Mouse (Mus musculus) Muller cell, postnatal 12 days (primary cell): Measurements from ENCODE around the gene Pdlim7.

Experiments
- DNase-seq: peaks from one replicate; pipeline ENCODE4 v3.0.0-alpha.2; 2015; ENCODE audit errors: inconsistent ontology term

Gene Pdlim7

DNA sequence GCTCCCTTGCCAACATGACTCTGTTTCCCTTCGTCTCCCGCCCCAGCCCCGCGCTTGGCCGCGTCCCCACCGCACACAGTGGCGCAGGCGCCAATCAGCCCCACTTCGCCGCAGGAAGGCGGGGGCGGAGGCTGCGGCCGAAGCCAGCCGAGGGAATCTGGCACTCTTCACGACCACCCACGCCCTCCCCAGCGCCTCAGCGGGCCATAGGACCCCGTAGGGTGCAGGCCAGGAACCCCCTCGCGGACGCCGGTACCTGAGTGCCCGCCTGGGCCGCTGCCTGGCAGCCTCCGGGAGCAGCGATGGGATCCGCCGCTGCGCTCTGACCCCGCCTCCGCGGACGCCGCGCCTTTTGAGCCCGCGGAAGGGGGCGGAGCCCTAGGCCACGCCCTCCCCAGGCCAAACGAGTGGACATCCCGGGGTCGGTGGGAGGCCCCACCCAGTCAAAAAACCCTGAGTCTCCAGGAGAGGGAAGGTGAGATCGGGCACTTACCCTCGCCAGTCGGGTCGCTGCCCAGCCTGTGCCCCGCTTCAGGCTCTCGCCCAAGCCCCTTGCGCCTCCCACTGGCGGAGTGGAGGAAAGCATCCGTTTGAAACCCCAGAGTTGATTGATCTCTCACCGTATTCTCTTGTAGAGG lies at the start of gene Pdlim7:
TSS of gene Pdlim7 (minus strand) at position 566 of the 638 bp plus-strand sequence.
- peak; percentile 98 for DNase-seq

DNA sequence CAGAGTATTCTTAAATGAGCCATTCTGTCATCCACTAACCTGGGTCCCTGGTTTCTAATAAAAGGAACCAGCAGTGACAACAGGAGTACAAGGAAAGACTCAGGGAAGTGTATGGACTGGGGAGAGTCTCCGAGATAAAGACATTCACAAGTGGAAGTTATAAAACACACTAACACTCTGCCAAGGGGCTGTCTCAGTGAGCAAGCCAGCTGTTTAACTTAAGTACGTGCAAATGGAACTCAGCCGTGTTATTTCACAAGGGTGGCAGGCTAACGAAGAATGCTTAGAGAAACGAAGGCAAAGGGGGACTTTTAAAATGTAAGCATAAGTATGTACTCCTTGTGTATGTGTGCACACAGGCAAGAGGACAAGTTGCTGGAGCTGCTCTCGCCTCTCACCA lies 44.0 kb upstream of the Pdlim7 start:
- DNase-seq, result no peak

DNA sequence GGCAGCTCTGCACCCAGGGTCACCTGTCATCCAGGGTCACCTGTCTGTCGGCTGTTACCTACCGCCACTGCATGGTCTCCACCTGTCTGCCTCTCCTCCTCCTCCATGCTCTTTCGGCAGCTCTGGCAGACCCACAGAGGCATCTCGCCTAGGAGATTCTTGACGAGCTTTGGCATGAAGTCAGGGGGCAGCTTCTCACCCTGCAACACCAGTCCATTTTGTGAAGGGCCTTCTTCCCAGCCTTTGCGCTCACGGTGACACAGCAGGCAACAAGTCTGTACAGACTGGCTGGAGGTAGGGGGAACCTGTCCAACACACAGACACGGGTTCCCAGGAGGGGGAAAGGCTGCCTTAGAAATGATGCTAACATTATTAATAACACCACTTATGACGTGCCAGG lies 42.4 kb upstream of the Pdlim7 start:
- DNase-seq, result no peak

DNA sequence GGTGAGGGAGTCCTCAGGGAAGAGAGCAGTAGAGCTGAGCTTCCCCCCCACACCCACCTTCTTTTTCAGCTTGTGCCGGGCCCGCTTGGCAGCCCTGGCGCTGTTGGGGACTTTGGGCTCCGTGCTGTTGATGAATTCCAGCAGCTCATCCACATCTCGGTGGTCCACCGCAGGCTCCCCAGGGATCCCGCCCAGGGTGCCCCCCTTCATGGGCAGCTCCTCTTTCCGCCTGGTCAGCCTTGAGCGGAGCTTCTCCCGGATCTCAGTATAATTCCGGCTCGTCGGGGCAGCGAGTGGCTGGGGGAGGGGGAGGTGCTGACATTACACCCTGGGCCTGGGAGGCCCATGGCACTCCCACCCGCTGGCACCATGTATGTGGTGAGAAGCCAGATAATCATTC lies 35.6 kb upstream of the Pdlim7 start:
- DNase-seq, result no peak

DNA sequence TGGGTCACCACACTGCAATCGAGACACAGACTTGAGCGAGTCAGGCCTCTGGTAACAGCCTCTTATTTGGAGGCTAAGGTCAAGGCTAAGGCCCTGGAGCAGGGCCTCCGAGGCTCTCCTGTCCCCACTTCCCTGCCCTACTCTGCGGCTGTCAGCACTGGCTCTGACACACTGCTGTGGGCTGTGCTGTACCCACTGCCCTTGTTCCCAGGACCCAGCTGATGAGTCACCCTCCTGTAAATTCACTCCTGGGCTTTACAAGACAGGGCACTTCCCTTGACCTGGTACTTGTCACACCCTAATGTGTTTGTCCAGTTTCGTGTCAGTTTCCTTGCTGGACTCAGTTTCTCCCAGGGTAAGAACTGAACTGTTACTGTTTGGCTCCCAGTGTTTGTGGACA lies 35.0 kb upstream of the Pdlim7 start:
- DNase-seq, result no peak

DNA sequence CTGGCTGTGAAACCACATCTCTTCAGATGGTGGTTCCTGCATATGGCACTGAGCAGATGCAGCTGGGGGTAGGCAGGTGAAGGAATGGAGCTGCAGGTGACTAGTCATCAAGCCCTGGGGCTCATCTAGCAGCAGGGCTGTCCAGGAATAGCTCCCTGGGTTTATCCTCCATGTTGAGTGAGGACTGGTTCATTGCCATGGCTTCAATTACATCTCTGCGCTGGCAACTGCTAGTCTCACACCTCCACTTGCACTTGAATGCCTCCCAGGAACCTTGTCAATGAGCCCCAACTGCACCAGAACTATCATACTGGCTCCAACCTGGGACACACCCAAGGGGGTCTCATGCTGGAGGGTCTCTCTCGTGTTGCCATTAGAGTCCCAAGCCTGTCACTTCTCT lies 34.4 kb upstream of the Pdlim7 start:
- no peak for DNase-seq

DNA sequence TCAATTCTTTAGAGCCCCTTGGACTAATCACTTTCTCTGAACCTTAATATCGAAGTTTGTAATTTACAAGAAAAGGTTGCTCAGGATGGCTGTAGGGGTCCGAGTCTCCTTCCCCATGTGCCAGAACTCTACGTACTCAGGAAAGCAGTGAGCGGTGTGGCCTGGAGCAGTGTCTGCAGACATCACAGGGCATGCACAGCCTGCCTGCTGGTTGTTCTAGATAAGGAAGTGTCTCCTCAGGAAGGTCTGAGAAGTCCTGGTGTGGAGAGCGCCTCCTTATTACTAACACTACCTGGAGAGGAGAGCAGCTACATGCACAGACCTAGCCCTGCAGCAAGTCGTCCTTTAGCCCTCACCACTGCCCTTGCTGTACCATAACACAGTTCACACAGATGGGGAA lies 31.3 kb upstream of the Pdlim7 start:
- DNase-seq, result no peak

DNA sequence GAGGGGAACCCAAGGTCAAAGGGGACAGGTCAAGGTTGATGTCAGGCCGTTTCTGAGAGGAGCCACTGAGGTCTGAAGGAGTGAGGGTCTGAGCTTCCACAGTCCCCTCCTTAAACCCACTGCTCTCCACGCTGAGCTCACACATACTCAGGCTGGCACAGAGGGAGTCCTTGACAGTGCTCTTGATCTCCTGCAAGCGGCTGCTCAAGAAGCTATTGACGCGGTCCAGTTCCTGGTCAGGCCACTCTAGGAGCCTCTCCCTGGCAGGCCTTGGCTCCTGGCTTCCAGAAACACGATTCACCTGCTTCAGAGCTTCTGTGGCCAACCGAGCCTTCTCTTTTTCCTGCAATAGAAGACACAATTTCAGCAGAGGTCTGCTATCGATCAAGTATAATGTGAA lies 30.0 kb upstream of the Pdlim7 start:
- no peak for DNase-seq

DNA sequence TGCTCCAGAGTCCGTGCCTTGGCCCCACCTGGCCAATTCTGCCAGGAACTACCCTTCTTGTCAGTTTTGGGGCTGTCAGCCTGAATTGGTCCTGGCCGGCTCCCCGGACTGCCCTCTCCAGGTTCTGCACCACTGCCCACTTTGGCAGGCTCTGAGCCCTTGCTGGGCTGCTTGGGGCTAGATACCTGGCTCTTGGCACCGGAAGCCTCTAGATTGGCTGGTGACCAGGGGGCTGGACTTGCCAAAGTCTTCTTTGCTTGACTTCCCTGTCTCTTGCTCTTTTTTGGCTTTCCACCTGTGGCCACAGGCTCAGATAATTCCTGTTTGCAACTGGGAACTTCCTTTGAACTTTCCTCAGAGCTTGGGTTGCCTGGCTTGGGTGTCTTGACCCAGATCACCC lies 29.4 kb upstream of the Pdlim7 start:
- DNase-seq, result no peak

DNA sequence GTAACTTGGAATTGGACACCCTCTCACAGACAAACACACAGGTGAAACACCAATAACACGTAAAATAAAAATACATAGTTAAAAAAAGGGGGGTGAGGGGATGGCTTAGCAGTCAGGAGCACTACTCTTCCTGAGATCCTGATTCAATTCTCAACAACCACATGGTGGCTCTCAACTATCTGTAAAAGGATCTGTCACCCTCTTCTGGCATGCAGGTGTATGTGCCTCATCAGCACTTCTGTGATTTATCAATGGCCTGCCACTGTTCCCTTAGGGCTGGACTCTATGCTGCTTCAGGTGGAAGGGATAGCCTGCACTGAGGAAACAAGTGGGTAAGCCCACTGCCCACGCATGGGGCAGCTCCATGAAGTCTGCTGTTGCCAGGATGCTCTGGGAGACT lies 27.5 kb upstream of the Pdlim7 start:
- no peak for DNase-seq

DNA sequence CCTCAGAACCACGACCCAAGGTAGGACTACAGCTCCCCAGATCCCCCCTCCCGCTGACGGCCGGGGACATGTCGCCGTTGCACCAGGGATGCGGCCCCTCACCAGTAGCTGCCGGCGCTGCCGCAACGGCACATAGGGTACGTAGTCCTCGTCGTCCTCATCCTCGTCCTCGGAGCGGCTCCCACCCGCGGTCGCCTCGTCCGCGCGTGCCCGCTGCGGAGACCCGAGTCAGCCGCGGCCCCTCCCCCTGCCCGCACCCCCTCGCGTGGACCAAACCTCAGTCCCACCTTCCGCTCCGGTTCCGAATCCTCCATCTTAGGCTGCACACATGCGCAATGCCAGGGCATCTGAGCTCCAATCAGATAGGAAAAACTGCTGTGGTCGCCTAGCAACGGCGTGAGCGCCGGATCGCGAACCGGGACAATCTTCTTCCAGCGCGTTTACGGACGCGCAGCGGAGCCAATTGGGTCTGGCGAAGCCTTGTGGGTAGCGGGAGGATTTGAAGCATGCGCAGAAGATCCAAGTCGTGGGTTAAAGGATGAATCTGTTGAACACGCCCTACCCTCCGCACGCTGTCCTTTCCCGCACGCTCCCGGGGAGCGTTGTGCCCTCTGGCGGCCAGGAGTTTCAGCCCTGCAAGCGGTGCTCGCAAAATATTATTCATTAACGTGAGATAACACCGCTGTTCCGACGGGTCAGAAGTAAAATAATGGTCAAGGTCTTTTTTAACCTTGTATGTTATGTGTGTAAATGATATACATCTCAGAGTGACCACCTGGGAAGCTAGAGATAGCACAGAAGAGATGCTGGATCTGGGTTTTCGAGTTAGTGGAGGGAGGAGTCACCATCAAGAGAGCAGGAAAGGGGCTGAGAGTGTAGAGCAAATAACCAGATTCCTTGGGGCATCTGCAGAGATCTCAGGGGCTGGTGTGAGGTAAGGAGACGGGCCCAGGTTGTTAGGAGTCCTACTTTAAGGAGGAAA lies 23.0 kb upstream of the Pdlim7 start, which contains the start of gene Ddx41:
TSS of gene Ddx41 (minus strand) at position 465 of the 982 bp plus-strand sequence.
- peak; percentile 97 for DNase-seq

DNA sequence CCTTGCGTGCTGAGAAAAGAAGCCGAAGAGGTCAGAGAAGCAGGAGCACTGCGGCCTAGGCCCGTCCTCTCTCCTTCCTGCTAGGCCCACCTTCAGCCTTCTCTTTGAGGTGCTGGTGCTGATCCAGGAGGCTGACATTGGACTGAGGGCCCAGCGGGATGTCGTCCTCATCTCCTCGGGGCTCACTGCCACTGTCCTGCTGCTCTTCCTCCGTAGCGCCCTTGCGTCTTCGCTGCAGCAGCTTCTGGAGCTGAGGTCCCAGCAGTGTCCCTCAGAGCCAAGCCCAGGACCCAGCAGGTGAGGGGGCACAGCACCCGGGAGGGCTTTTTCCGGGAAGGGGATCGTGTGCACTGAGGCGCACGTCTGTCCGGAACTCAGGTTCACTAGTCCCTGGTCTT lies 22.3 kb upstream of the Pdlim7 start:
- peak; percentile 8 for DNase-seq

DNA sequence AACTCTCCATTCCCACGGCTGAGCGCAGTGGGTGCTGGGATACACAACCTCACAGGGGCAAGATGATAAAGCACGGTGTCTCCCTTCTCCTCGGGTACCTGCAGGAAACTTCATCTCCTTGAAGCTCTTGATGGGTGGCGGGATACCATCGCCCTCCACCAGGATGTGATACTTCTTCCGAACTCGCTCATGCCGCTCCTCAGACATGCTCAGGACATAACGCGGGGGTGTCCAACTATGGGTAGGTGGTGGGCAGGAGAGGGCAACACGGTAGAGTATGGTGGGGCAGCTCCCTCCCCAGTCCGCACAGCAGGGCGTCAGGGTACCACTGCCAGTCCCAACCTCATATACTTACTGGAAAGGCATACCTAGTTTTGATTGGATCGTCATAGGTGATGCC lies 21.7 kb upstream of the Pdlim7 start:
- no peak for DNase-seq

DNA sequence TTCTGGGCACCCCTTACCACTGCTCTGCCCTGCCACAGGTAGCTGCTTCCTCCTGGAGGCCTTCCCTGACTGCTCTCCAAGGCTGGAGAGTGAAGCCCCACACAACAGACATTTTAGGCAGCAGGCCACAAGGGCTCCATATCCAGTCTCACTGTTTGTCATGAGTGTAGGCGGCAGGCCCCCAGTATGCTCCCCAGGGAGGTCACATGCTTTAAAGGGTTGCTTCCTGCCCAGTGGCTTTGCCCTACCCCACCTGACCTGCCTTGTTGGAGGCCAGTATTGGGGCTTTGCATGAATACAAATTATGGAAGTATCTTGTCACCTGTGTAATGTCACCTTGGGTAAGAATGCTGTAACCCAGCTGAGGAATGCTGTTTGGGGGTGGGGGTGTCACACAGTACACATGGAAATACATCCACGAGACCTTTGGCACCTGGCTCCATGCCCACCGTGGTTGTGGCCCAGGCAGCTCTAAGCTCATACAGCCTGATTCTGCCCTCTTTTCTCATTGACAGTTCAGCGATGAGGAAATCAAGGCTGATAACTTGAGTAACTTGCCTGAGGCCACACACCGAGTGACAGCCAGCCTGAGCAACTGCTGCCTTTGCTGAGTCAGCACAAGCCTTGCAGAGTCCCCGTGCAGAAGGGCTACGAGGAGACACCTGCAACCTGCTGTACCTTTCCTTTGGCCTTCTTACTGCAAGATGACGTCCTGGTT lies 15.9 kb upstream of the Pdlim7 start, which contains the start of gene Dok3:
TSS of gene Dok3 (minus strand) at position 99 of the 718 bp plus-strand sequence.
- DNase-seq, result no peak

DNA sequence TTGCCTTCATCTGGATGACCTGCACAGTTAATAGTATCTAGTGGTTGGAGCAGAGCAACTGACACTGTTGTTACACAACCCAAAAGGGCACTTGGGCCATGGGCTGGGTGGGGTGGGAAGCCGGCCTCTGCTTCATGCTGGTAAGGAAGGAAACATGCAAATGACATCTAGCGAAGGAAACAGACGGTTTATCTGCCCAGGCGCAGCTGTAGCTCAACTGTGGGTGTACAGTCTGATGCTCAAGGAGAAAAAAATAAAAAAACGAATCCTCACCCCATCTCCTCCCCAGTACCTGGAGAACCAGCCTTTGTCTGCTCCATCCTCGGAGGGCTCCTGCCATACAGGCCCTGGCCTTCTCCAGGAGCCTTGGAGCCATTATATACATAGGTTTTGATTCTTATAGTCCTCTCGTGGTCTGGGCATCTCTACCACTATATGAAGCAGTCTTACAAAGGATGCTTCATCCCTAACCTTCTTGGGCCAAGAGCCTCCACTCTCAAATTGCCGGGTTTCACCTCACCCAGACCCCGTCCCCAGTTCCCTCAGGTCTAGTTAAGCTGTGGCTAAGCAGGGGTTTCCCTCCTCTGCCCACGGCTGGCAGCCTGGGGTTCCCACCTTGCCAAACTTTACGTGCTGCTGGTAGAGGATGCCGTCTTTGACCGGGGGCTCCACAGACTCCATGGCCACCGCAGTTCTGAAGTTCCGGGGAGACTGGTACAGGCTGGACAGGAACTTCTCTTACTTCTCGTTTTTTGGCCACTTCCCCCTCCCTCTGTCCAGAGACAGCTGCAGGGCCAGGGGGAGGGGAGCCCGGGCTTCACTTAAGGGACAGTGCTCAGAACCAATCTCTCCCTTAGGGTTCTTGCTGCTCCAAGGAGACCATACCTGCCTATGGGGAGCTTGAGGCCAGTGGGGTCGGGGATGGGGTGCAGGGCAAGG lies 14.6 kb upstream of the Pdlim7 start:
- DNase-seq, result no peak

DNA sequence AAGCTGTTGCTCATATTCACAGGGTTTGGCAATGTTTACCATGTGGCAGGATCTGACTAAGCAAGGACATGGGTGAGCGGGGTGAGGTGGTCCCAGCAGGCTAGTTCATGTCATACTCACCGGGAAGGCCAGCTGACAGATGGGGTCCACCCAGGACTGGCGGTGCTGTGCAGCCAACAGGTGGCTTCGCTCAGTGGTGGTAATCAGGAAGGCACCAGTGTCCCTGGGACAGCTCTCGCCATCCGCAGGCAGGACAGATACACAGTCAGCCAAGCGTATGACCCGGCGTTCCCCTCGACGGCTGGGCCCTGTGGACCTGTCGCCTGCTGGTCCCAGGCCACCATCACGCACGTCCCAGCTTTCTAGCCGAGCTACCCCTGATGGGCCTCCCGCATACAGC lies 13.7 kb upstream of the Pdlim7 start:
- DNase-seq, result no peak

DNA sequence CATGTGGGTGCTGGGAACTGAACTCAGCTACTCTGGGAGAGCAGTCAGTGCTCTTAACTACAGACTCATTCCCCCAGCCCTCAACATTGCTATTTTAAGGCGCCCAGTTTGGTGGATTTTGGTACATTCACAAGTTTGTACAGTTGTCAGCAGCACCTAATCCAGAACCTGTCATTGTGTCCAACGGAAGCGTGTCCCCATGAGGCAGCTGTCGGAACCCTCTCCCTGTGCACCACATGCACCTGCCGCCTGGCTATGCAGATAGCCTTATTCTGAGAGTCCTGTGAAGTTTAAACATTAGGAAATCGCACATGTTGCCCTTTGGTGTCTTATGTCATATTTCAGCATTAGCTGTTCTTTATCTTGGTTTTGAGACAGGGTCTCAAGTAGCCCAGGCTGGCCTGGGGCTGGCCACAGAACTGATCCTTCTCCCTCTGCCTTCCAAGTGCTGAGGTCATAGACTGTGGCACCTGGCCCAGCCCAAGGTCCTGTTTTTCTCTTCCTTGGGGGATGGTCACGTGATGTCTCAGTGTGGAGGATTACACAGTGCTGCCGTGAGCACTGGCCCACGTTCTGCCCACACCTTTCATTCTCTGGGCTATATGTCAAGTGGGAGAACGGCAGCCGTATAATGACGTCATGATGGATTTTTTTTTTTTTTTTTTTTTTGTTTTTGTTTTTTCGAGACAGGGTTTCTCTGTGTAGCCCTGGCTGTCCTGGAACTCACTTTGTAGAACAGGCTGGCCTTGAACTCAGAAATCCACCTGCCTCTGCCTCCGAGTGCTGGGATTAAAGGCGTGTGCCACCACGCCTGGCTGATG lies 12.5 kb upstream of the Pdlim7 start:
- DNase-seq, result no peak

DNA sequence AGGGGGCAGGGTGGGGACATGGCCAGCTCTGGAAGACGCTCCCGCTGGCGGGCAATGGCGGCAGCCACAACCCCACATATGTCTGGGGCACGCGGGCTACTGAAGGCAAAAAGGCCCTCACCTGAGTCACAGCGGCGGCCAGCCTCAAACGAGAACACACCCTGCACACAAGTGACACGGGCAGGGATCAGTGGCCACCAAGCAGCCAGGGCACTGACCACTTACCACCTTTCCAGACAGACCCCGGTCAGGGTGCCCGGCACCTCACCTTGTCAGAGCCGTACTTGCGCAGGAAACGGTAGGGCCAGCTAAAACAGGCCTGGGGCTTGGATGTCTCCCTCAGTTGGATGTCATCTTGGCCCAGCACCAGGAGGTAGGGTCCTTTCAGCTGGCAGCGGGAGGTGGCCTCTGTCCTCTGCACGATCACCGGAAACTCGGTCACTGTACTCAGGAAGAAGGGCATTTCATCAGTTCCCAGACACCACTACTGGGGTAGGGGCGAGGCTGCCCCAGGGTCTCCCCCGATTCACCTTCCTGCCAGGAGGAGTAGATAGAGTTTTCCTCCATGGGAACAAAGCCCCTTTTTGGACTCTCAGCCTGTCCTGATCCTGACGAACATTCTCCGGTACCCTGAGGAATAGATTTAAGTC lies 10.6 kb upstream of the Pdlim7 start:
- DNase-seq, result no peak

DNA sequence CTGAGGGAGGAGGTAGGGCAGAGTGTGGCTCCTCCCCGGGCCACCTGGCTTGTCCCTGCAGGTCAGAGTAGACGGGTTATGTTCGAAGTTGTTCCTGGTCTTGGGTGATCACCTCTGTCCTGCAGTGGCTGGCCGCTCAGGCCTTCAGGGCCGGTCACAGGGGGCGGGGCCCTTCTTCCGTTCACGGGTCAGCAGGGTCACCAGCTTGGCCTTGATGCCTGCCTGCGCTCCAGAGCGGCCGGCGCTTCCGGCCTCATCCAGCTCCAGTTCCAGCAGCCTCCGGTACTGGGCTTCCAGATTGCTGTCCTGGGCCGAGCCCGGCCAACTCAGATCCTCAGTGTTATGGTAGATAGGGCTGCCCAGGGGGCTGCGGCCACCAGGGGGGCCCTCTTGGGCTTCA lies 9.8 kb upstream of the Pdlim7 start:
- no peak for DNase-seq

DNA sequence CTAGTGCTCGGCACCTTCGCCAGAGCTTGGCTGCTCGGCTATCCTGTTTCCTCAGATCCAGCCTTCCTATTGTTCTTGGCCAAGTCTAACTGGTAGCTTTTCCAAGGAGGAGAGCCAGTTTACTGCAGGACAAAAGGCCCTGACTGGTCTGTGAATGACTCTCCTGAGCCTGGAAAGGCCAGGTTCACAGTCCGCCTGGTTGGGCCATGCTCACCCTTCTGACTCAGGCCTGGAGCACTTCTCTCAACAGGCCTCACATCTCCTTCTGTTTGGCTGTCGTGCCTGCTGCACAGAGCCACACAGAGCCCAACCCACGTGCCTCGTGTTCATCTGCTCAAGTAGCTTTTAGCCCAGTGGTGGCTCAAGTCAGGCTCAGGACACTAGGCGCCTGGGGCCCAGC lies 9.3 kb upstream of the Pdlim7 start:
- peak; percentile 46 for DNase-seq
